Mouse (Mus musculus) megakaryocyte-erythroid progenitor cell, adult 5-6 weeks (primary cell): ENCODE data around the gene Rbm12. TPM values are rescaled to one million over a fixed set of nuclear protein-coding genes. Genes with fewer than 3 reads are reported as not detected.
A peak's percentile ranks its signal among the peaks of the same experiment; 100 is the strongest.
"Not testable (repeated sequence)": the region's sequence is repeated elsewhere in the genome, so short reads cannot be mapped to it uniquely, and the experiment has no call there.

ENCODE experiments used
- ATAC-seq: replicated peaks from 2 replicates; pipeline ENCODE4 v1.8.0; 2016; ENCODE audit warnings: mild to moderate bottlenecking, inconsistent platforms; ENCODE audit not compliant: severe bottlenecking, poor library complexity, low FRiP score, low TSS enrichment
- total RNA-seq, 2 experiments: library from RNA; stranded (forward) in 1 of 2; stranded (reverse) in 1 of 2; fragments of 200-1000, 215-1000 nt in 1 of 2; fragments of >200 nt in 1 of 2; fragmentation: Nextera tagmentation in 1 of 2; gene quantifications; 2 replicates each; pipeline ENCODE4 v1.2.3; 2014 to 2017

Rbm12 gene
- 57.8 and 58.4 TPM in 2 replicates for total RNA-seq (2014; fragmentation: Nextera tagmentation)
- 48.4 and 48.5 TPM in 2 replicates for total RNA-seq (2017)

GRCm38 (mm10) chr2:156111358-156112079 lies at the start of gene Rbm12, which contains the start of gene Cpne1:
Gene Rbm12 (minus strand): TSS chr2:156111978.
Gene Cpne1 (minus strand): TSS chr2:156111965.
- ATAC-seq = peak; percentile 88

GRCm38 (mm10) chr2:156151538-156151937 lies 39.8 kb upstream of the Rbm12 start:
- no peak for ATAC-seq

GRCm38 (mm10) chr2:156147316-156147915 lies 35.6 kb upstream of the Rbm12 start:
- no peak for ATAC-seq

GRCm38 (mm10) chr2:156146272-156146989 lies 34.7 kb upstream of the Rbm12 start:
- ATAC-seq = no peak

GRCm38 (mm10) chr2:156145486-156146130 lies 33.8 kb upstream of the Rbm12 start:
- no peak for ATAC-seq

- peak; percentile 91 for ATAC-seq
These were observed 32.4 kb upstream of the Rbm12 start, which contains the start of the genes Romo1 and Nfs1 for GRCm38 (mm10) chr2:156143953-156144724. Gene Romo1 (plus strand): TSS chr2:156144039. Gene Nfs1 (minus strand): TSS chr2:156144186.

GRCm38 (mm10) chr2:156143367-156143766 lies 31.6 kb upstream of the Rbm12 start:
- ATAC-seq = 0 out of 2 replicates have a peak, but pooled peaks have one; percentile 31

- no peak for ATAC-seq
These were observed 31.0 kb upstream of the Rbm12 start for GRCm38 (mm10) chr2:156142820-156143219.

GRCm38 (mm10) chr2:156135695-156136094 lies 23.9 kb upstream of the Rbm12 start:
- no peak for ATAC-seq

- ATAC-seq = 0 out of 2 replicates have a peak, but pooled peaks have one; percentile 18
These were observed 22.4 kb upstream of the Rbm12 start for GRCm38 (mm10) chr2:156134161-156134560.

GRCm38 (mm10) chr2:156126992-156127391 lies 15.2 kb upstream of the Rbm12 start, which contains the start of gene Gm28036:
Gene Gm28036 (minus strand): TSS chr2:156127092.
- no peak for ATAC-seq

GRCm38 (mm10) chr2:156123731-156124130 lies 12.0 kb upstream of the Rbm12 start:
- ATAC-seq = no peak

- no peak for ATAC-seq
These were observed 7.8 kb upstream of the Rbm12 start for GRCm38 (mm10) chr2:156119566-156119965.

GRCm38 (mm10) chr2:156112080-156112423 lies 274 bp upstream of the Rbm12 start:
- ATAC-seq = not testable (repeated sequence)

GRCm38 (mm10) chr2:156110627-156111357 lies 986 bp downstream of the Rbm12 start:
- peak; percentile 63 for ATAC-seq

- ATAC-seq = no peak
These were observed 19.9 kb downstream of the Rbm12 start for GRCm38 (mm10) chr2:156091926-156092325.

GRCm38 (mm10) chr2:156089799-156090198 lies 22.0 kb downstream of the Rbm12 start:
- no peak for ATAC-seq
